Mouse (Mus musculus): ENCODE results near the gene Mtch1.
"Not testable (repeated sequence)": the region's sequence is repeated elsewhere in the genome, so short reads cannot be mapped to it uniquely, and the experiment has no call there.

Mtch1 gene

DNA sequence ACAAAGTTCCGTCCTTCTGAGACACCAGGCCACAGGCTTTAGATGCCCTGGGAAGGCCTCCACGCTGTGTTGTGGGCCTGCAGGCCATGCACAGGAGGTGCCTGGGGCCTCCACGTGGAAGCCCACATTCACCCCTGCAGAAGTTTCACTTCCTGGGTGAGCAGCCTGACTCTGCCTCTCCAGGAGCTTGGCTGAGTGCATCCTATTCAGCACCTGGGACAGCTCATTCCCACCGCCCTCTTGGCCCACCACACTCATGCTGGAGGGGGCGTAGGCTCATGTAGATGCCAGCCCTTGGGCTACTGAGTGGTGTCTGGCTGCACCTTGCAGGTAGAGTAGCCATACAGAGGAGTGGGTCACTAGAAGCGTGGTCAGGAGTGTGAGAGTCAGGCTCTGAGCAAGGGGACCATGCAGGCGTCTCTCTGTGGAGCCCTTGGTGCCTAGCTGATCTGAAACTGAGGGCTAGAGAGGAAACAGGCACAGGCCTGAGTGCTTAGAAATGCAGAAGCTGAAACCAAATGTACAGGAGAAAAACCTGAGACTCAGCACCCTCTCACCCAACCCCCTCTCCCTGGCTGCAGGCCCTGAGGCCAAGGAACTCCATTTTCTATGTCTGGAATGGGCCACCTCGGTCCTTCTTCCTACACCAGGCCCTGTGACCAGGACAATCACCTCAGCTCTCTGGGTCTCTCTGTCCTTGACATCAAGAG, 14.4 kb upstream of the Mtch1 start:
- peak in 1 of 2 experiments; percentile 65 for DNase-seq (ENCODE audit: low spot score in 2 of 2)

DNA sequence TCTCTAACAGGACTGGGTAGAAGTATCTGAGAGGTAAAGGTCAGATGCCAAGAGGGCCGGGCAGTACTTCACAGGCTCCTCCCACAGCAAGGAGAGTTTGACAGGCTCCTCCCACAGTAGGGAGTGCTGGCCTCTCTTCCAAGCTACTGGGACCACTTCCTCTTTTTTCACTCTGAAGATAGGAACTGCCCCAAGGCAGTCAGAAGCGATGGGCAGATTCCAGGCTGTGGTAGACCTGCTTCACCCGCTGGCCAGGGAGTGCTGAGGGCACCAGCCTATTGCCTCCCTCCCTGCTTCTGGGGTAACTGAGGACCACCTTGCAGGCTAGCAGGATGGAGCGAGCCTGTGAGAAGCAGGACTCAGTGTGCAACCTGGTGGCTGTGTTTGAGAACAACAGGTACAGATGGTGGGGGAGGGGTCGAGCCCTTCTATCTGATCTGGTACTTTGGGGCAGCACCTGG, 13.1 kb upstream of the Mtch1 start, which contains the start of gene Fgd2:
Fgd2 (plus strand) TSS at position 154 of the 461 bp plus-strand sequence.
- peak in 1 of 2 experiments; percentile 39 for DNase-seq (ENCODE audit: low spot score in 2 of 2)

DNA sequence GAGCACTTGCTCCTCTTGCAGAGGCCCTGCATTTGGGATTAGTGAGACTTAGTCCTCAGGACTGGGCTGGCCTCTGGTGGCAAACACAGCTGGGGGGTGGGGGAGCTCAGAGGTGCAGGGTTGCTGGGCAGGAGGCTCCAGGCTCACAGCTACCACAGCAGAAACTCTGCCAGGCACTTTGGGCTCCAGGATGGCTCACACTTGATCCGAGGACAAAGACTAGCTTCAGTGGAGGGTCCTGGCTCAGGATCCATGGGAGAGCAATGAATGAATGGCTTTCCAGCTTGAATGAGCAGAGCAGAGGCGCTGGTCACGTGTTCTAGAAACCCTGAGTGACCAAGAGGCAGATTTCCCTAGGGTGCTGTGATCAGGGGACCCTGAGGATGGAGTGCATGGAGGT, 11.2 kb upstream of the Mtch1 start:
- DNase-seq (ENCODE audit: low spot score in 2 of 2): no peak

DNA sequence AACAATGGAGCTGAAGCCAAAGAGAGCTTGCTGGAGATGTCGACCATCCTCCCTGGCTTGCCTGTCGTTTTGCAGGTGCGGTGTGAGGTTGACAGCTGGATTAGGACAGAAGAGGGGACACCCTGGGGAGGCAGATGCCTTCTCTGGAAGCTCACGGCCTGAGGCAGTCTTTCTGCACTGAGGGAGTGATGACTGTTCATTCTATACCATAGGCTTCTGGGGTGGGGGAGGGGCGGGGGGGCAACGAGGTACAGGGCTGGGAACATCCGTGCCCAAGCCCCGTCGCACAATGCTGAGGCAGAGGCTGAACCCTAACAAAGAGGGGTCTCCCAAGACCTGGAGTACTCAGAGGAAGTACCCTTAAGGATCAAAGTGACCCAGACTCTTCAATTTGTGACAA, 9.1 kb upstream of the Mtch1 start:
- no peak for DNase-seq (ENCODE audit: low spot score in 2 of 2)

DNA sequence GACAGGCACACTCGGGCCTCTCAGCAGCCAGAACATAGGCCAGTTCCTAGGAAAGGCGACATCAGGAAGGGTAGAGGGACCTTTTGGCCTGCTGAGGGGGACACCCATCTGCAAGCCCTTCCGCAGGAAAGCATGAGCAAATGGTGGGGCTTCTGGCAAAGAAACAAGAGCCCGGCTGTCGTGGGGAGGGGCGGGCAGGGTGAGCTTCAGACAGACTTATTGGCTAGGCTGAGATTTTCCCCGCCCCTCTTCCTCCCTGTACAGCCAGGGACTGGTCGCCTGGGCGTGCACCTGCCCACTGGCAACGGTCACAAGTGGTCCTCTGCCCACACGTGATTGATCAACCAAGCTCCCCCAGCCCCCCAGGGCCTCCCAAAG, 8.7 kb upstream of the Mtch1 start:
- DNase-seq (ENCODE audit: low spot score in 2 of 2): no peak

DNA sequence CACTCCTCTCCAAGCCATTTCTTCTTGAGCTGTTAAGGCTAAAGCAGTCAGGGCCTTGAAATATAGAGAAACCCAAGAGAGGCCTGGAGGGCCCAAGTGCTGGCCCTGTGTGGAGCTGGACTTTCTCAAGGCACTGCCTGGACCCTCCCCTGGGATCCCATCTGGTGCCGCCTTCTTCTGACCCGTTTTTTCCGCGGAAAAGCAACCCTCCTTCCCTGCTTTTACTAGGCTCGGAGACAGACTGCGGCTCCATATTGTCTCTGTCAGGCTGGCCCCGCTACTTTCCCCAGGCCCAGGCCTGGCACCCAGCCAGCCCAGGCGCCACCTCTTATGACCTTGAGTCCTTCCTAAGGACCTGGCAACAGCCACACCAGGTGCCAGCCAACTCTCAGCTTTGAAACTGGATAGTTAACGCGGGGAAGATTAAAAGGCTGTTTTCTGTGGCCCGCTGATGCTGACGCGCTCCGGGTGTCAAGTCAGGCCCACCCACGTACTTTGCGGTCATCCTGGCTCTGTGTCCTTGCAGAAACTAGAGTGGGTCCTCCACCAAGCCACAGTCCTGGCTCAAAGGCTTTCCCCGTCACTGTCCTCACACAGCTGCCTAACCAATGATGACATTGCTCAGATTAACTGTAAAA, 8.2 kb upstream of the Mtch1 start:
- no peak for DNase-seq (ENCODE audit: low spot score in 2 of 2)

DNA sequence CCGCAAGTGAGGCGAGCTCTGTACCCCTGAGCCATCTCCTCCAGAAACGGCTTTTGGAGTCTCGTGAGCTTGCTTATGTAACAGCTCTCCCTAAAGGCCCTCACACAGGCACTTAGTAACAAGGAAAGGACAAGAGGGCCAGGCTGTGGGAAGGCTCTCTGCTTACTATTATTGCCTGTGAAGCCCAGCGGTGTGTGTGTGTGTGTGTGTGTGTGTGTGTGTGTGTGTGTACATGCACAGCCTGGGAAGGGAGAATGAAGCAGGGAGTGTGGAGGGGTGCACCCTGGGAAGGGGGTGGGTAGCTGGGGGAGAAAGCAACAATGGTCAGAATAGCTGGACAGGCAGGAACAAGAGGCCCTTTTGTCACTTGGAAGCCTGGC, 7.7 kb upstream of the Mtch1 start:
- DNase-seq (ENCODE audit: low spot score in 2 of 2): no peak

DNA sequence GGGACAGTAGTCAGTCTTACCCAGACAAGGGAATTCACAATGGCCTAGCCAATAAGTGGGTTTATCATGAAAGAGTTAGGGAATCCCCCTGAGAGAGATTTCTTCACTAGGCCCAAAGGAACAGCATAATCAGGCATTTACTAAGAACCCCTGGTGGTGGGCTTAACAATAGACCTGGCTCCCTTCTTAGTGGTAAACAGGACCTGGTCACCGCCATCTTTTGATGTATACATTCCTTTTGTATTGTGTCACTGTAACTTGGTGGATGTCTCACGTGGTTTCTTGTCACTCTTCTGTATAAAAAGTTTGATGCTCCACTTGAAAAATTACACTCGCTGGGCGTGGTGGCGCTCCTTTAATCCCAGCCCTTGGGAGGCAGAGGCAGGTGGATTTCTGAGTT, 3.3 kb upstream of the Mtch1 start:
- not testable (repeated sequence) for DNase-seq (ENCODE audit: low spot score in 2 of 2)

DNA sequence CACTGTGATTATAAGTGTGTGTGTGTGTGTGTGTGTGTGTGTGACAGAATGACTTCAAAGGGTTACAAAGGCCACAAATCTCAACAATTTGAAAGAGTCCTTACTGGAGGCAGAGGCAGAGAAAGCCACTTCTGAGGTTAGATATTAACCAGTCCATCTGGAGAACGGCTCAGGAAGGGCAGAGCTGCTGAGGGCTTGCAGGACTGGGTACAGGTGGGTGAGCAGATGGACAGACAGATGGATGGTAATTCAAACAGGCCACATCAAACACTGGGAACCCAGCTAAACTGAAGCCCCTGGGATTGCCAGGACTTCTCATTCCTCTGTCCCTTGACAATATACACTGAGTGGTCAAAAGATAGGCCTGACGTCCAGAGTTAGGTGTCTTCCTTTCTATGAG, 1.3 kb upstream of the Mtch1 start:
- no peak for DNase-seq (ENCODE audit: low spot score in 2 of 2)

DNA sequence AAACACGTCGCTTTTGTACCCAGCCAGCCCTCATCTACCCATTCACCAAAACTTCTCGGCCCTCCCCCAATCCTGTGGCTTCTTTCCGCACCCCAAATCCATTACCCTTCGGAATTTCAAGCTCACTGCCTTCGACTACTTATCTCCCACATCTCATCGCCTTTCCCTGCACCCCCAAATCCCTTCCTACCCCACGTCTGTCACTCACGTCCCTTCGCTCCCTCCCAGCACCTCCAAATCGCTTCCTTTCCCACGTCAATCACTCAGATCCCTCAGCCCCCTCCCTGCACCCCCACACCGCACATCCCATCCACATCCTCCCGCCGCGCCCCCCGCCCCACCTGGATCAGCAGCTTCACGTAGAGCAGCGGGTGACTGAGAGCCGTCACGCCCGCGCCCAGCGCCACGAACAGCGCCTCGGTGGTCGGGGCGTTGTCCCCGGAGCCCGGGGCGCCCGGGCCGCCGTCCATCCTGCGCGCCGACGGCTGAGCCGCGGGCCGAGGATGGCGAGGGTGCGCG, 549 bp downstream of the Mtch1 start:
- no peak for DNase-seq (ENCODE audit: low spot score in 2 of 2)

DNA sequence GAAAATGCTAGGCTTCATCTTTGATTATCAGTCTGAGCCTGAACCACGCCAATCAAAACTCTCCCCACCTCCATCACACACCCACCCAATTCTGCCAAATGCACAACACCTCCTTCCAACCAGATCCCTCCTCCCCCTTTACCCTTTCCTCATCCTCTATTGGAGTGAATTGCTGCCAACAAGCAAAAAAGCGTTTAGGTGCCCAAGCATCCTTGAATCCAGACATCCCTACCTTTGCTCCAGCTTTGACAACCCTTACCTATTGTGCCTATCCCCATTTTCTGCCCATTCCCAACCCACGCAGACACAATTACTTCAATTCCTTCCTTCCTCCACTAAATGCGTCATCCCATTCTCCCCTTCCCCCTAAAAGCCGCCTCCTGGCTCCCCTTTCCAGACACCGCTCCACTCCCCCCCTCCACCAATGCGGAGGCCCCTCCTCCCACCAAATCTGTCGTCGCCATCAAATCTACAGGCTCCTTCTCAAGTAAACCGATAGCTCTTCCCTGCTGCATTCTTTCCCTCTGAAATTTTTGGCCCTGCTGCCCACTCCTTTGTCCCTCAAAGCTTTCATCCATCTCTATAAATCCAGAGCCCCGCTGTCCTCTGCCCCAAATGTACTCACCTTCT, 1.1 kb downstream of the Mtch1 start:
- DNase-seq (ENCODE audit: low spot score in 2 of 2): no peak

DNA sequence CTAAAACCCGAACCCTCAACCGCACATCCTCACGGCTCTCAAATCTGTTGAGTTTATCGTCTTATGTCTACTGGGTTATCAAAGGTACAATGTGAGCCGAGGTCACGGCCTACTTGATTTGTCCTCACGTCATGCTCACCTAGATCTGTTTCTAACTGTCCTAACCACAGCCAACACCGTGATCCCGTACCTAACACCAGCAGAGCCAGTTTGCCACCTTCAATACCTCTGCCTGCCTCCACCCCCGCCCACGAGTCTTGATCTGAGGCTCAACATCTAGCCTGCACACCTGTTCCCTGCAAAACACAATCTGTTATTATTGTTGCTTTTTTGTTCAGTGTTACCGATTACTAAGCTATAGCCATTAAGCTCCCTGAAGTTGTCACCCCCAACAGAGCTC, 2.5 kb downstream of the Mtch1 start:
- no peak for DNase-seq (ENCODE audit: low spot score in 2 of 2)

DNA sequence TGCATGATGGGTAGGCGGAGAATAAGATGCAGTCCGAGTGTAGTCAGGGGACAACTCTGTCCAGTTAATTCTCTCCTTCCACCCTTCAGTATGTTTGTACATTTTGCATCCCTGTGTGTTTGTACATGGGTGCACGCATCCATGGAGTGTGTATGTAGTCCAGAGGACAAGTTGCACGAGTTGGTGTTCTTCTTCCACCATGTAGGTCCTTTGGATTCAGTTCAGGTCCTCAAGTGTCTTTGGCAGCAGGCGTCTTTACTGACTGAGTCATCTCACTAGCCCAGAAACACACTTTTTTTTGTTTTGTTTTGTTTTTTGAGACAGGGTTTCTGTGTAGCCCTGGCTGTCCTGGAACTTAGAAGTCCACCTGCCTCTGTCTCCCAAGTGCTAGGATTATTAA, 4.5 kb downstream of the Mtch1 start:
- no peak for DNase-seq (ENCODE audit: low spot score in 2 of 2)

DNA sequence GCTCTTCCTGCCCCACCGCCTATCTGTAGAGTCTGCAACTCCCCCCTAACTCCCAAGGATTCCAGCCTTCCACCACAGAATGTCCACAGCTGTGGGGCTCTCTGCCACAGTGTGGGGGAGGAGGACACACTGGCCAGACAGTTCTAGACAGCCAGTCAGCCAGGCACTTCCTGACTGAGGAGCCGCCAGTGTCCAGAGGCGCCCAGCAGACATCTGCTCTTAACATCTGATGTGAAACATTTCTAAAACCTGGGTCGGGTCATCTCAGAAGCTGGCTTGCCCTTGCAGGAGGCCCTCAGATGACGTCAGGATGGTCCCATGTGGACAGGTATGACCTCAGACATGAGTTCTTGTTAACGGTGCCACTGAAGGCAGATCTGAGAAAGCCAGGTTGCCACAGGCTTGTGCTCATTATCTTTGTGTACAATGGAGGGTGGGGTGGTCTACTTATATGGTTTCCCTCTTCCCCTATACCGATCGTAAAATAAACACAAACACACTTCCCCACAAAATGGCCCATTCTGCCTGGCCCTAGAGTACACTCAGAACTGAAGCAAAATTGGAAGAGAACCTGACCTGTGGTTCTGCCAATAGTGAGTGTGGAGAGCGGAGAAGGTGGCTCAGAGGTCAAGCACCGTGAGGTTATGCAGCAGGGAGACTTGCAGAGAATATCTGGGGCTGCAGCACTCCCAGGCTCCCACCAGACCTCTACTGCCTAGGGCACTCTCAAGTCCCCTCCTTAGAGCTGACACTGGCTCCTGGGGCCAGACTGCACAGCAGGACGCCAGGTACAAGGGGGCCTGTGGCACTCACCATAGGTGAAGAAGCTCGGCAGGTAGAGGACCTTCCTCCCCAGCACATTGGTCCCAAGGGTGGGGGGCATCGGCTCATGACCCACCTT, 5.5 kb downstream of the Mtch1 start:
- DNase-seq (ENCODE audit: low spot score in 2 of 2): no peak

DNA sequence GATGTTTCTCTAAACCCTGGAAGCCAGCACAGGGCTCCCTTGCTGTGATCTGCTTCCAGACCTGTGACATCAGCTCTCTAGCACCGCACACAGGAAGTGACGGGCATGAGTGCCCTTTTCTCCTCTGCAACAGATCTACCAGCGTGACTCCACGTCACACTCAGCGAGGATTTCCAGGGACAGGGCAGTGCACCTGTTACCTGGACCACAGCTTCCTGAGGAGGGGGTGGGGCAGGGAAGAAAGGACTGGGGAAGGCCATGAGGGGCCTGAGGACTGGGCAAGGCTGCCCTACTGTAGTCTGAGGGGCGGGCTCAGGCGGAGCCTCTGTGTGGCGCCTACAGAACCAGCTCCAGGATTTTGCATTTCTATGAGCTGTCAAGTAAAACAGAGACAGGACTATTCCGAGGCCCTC, 6.1 kb downstream of the Mtch1 start:
- DNase-seq (ENCODE audit: low spot score in 2 of 2): peak in 1 of 2 experiments; percentile 44

DNA sequence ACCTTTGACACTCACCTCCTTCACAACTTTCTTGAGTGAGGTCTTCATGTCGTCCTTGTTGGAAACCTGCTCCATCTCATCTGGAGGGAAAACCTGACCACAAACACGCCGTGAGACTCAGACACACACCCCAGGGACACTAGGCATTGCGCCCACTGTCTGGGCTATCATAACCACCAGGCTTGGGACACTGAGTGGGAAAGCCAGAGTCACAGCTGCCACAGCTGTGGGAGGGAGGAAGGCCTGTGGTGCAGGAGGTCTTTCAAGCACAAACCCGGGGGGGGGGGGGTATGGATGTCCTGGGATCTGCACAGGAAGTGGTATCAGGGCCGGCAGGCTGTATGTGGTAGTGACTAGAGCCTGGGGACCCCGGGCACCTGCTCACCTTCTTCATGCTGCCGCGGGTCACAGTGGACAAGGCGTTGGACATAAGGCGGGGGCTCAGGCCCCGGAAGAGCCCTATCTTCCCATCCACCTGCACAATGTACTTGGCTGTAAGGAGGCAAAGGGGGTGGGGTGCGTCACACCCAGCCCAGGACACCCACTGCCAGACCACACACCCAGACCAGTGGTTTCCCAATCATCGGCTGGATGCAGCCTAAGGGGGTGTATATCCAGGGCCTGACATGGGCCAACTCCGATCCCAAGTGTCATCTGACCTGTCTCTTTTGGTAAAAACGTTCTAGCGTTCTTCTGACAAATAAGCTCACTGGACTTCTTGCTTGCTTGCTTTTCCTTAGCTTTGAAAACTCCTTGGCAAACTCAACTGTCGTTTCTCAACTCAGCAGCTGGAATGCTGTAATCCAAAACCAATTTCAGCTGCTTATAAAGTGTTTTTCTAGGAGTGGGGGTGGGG, 7.1 kb downstream of the Mtch1 start:
- no peak for DNase-seq (ENCODE audit: low spot score in 2 of 2)

DNA sequence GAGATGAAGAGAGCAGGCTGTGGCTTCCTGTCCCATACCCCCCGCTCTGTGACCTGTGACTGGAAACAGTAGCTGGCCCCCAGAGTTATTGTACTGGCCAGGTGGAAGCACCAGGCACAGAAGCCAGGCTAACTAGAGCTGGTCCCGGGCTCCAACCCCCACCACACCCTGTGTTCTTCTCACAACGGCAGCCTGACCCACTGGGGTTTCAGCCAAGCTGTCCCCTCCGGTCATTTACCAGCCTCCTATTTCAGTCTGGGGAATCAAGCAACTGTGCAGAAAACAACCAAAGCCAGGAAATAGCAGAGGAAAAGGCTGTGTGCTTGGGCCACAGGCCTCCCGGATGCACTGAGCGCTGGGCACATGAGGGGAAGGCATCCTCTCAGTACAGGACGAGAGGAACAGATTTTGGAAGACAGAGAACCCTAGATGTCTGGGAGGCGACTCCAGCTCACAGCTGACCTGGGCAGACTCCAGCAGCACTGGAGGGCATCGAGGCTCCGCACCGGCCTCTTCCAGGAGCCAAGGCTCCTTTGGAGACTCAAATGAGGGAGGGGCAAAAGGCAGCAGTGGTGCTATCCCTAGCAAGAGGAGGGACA, 8.5 kb downstream of the Mtch1 start:
- DNase-seq (ENCODE audit: low spot score in 2 of 2): no peak

DNA sequence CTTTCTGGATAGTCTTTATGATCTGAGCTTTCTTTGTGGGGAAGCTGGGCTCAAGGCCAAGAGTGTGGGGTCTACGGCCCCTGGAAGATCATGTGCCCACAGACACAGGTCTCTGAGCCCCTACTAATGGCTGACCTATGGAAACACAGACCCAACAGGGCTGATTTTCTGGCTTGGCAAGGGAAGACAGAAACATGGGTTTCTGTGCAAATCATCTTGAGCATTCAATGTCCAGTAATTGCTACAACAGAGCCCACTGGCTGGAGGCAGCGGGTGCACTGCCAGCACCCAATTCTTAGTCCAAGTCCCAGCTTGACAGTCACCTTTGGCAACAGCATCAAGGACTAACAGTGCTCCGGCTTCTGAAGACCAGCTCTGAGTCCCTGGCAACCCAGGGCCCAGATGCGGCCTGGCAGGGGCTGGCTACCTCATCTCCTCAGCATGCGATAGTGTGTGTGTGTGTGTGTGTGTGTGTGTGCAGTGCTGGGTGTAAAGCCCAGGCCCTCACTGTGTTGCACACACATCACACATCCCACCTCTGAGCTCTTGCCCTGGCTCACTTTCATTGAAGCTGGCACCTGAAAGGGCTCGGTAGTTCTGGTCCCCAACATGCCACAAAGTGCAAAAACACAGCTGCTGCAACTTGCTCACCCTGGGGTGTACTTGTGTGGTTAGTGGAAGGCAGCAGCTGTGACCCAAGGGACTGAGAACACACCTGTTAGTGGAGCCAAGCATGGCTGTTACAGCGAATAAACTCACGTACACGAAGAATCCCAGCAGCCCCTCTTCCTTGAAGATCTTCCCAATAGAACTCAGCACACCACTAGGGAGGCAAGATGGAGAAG, 9.5 kb downstream of the Mtch1 start:
- no peak for DNase-seq (ENCODE audit: low spot score in 2 of 2)

DNA sequence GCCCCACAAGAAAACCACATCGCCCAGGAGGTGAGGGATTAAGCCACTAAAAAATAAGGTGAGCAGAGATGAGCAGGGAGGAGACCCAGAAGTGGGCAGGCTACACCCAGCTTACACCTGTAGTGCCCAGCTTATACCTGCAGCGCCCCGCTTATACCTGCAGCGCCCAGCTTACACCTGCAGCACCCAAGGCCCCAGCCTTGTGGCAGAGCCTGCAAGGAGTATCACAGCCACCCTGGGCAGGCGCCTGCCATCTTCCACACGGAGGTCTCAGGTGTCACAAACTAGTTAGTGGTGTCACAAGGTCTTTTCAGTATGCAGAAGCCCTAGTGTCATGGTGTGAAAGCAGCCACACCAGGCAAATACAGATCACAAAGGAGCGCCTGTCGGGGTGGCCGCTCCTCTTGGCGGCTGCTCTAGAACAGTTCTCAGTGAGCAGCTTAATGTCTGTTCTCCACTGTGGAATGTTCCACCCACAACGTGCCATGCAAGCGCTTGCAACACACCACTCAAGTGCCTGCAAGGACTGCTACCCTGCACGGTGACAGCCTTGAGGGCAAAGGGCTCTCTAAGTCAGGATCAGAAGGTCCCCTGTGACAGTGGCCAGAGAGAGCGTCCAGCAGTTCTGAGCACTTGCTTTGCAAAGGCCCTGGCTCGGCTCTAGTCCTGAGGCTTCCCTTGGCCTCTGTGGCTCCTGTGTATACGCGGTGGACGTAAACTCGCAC, 11.3 kb downstream of the Mtch1 start:
- DNase-seq (ENCODE audit: low spot score in 2 of 2): no peak

Measured in natural killer cell, adult 2 months (primary cell).